Mouse (Mus musculus): ENCODE measurements at regions not wholly inside any gene's neighbourhood (a gene's known extent, or its start where the extent isn't known, plus 50 kb on each side); places are given as distances from the start of the nearest gene placed in this dataset.

- no peak for DNase-seq (ENCODE audit: low spot score in 2 of 2)
Observed at GRCm38 (mm10) chr8:114052426-114052825, 80.9 kb upstream of the Nudt7 start.

- DNase-seq (ENCODE audit: low spot score in 2 of 2) = no peak
Observed at GRCm38 (mm10) chr8:114063566-114063965, 69.8 kb upstream of the Nudt7 start.

GRCm38 (mm10) chr8:114072330-114072729 lies 61.0 kb upstream of the Nudt7 start:
- no peak for DNase-seq (ENCODE audit: low spot score in 2 of 2)

- no peak for DNase-seq (ENCODE audit: low spot score in 2 of 2)
Observed at GRCm38 (mm10) chr8:114074122-114074521, 59.2 kb upstream of the Nudt7 start.

GRCm38 (mm10) chr8:114076701-114077100 lies 56.7 kb upstream of the Nudt7 start:
- no peak for DNase-seq (ENCODE audit: low spot score in 2 of 2)

GRCm38 (mm10) chr8:114081049-114081756 lies 52.2 kb upstream of the Nudt7 start:
- peak; percentile 72 to 75 for DNase-seq (ENCODE audit: low spot score in 2 of 2)

GRCm38 (mm10) chr8:114081757-114082059 lies 51.6 kb upstream of the Nudt7 start:
- no peak for DNase-seq (ENCODE audit: low spot score in 2 of 2)
